Mouse (Mus musculus): ENCODE results near the gene Commd2.

Commd2 gene

GRCm38 (mm10) chr3:57612430-57612997, 39.0 kb downstream of the Commd2 start:
- DNase-seq: no peak

- DNase-seq: no peak
Observed at GRCm38 (mm10) chr3:57611776-57612175, 39.7 kb downstream of the Commd2 start.

- no peak for DNase-seq
Observed at GRCm38 (mm10) chr3:57604618-57605015, 46.9 kb downstream of the Commd2 start.

- DNase-seq: no peak
Observed at GRCm38 (mm10) chr3:57603891-57604617, 47.5 kb downstream of the Commd2 start.

- no peak for DNase-seq
Observed at GRCm38 (mm10) chr3:57602610-57603009, 48.9 kb downstream of the Commd2 start.

- no peak for DNase-seq
Observed at GRCm38 (mm10) chr3:57596566-57596965, 54.9 kb downstream of the Commd2 start.

GRCm38 (mm10) chr3:57595506-57595905, 56.0 kb downstream of the Commd2 start:
- no peak for DNase-seq
